Mouse (Mus musculus): ENCODE measurements around the gene Ccdc51.

Gene Ccdc51

DNA sequence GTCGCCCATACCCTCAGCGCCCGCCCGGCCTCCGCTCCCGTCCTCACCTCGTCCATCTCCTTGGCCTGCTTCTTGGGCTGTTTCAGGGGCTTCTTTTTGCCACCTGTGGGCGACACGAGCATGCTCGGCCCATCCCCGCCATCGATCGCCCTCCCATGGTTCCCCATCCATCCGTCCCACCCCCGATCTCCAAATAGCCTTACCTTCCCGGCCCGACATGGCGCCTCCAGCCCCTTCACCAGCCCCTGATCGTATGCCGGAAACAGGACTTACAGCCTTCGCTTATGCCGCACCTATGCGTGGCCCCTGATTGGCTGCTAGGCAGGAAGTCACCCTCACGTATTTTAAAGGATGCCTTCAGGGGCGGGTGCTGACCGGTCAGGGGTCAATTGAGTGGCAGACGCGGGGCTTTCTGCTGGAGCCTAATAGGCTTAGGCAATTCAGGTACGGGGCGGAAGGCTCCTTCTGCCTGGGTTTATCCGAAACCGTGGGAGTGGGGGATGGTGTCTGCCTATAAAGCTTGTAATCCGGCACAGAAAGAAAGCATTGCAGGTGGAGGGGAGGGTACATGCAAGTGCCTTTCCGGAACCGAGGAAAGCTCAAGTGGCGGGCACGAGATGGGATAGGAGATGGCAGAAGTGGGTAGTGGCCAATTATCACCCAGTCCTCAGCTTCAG is at the start of gene Ccdc51, which contains the start of gene Tma7:
Gene Ccdc51 (plus strand): TSS at position 370 of the 677 bp plus-strand sequence.
Gene Tma7 (minus strand): TSS at position 464 of the 677 bp plus-strand sequence.
- DNase-seq (ENCODE audit: low read depth, low spot score), result peak; percentile 85

- peak; percentile 80 for DNase-seq (ENCODE audit: low read depth, low spot score)
Observed at GRCm38 (mm10) chr9:109038086-109038895, 44.0 kb upstream of the Ccdc51 start, which contains the start of gene Shisa5. Gene Shisa5, plus strand, starts transcription at chr9:109038565.

GRCm38 (mm10) chr9:109038901-109039364 is 43.4 kb upstream of the Ccdc51 start:
- DNase-seq (ENCODE audit: low read depth, low spot score), result peak; percentile 79

DNA sequence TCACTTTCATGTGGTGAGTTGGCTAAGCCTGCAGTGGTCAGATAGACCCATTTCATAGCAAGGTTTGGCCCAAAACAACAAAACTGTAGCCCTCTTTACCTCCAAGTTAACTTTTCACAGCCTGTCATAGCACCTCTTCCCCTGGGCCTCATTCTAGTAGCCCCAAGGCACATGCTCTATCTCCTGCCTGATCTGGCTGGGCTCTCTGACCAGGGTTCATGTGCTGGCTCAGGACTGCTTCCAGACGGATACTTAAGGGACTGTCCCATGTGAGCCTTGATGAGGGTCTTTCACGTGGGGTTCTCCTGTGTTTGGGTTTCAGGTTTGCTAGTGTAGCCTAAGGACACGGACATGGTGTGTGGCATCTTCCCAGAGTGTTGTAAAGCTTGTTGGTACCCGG is 42.6 kb upstream of the Ccdc51 start:
- peak; percentile 12 for DNase-seq (ENCODE audit: low read depth, low spot score)

GRCm38 (mm10) chr9:109040216-109040615 is 42.1 kb upstream of the Ccdc51 start:
- DNase-seq (ENCODE audit: low read depth, low spot score), result no peak

DNA sequence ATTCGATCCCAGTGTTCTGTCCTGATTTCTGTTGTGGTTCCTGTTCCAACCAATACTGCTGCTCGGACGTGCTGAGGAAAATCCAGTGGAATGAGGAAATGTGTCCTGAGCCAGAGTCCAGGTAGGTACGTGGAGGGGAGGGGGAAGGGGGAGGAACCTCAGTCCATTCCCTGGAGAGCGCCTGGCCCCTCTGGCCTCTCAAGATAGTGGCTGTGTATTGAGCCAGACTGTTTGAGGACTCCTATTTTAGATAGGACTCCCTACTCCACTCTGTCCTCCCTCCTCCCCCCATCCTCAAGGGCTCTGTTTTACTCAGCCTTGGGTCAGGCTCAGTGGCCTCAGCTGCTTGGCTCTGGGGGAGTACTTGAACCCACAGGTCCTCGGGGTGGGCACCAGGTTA is 41.4 kb upstream of the Ccdc51 start:
- DNase-seq (ENCODE audit: low read depth, low spot score), result no peak

- no peak for DNase-seq (ENCODE audit: low read depth, low spot score)
Observed at GRCm38 (mm10) chr9:109041351-109041750, 40.9 kb upstream of the Ccdc51 start.

DNA sequence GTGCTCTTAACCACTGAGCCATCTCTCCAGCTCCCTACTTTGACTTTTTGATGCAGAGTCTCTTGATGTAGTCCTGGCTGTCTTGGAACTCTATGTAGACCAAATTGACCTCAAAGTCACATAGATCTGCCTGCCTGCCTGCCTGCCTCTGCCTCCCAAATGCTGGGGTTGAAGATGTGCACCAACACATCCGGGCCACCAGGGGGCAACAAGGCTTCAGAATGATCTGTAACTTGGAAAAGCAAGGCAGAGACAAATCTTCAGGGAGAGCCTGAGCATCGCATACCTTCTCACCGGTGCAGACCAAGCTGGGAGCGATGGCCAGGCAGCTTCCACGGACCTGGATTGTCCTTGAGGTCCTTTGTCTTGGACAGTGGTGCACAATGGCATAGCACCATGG is 36.0 kb upstream of the Ccdc51 start:
- peak; percentile 73 for DNase-seq (ENCODE audit: low read depth, low spot score)

DNA sequence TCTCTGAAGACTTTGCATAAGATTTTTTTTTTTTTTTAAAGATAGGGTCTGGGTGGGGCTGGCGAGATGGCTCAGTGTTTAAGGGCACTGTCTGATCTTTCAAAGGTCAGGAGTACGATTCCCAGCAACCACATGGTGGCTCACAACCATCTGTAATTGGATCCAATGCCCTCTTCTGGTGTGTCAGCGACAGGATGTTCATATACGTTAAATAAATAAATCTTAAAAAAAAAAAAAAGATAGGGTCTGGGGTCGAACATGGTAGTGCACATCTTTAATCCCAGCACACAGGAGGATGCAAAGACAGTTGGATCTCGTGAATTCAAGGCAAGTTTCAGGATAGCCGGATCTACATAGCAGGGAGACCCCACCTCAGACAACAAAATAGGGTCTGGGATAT is 33.0 kb upstream of the Ccdc51 start:
- DNase-seq (ENCODE audit: low read depth, low spot score), result no peak

DNA sequence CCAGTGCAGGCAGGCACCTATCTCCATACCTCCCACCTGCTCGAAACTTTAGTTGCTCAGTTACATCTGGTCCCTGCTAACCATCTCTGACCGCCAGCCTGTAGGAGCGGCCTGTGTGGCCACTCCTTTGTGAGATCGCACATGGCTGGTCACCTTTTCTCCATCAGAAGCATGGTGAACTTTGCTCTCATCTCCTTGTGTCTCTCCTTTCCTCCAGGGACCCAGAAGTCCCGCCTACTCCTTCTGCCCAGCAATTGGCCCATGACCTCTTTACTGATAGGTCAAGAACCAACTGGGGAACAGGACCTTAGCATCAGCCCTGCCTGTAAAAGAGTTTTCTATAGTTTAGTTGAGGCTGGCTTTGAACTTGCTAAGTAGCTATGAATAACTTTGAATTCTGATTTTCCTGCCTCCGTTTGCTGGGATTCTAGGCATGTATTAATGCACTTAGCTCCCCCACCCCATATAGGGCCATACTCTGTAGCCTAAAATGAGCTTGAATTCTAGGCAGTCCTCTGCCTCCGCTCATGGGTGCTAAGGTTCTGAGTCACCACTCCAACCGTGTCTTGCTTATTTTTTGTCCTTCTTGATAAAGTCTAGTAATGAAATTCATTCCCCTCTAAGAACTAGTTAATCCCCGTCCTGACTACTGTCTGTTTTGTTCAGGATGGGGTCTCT is 32.2 kb upstream of the Ccdc51 start:
- no peak for DNase-seq (ENCODE audit: low read depth, low spot score)

DNA sequence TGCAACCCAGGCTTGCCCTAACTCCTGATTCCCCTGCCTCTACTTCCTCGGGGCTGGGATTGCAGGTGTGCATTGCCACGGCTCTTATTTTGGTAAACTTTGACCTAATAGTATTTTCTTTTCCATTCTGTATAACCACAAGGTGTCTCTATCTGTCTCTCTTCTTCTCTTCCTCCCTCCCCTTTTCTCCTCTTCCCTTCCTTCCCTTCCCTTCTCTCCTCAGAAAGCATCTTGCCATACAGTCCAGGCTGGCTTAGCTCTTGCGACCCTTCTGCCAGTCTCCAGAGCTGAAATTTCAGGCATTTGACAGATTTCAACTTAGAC is 31.7 kb upstream of the Ccdc51 start:
- no peak for DNase-seq (ENCODE audit: low read depth, low spot score)

- no peak for DNase-seq (ENCODE audit: low read depth, low spot score)
Observed at GRCm38 (mm10) chr9:109051011-109051501, 31.2 kb upstream of the Ccdc51 start.

DNA sequence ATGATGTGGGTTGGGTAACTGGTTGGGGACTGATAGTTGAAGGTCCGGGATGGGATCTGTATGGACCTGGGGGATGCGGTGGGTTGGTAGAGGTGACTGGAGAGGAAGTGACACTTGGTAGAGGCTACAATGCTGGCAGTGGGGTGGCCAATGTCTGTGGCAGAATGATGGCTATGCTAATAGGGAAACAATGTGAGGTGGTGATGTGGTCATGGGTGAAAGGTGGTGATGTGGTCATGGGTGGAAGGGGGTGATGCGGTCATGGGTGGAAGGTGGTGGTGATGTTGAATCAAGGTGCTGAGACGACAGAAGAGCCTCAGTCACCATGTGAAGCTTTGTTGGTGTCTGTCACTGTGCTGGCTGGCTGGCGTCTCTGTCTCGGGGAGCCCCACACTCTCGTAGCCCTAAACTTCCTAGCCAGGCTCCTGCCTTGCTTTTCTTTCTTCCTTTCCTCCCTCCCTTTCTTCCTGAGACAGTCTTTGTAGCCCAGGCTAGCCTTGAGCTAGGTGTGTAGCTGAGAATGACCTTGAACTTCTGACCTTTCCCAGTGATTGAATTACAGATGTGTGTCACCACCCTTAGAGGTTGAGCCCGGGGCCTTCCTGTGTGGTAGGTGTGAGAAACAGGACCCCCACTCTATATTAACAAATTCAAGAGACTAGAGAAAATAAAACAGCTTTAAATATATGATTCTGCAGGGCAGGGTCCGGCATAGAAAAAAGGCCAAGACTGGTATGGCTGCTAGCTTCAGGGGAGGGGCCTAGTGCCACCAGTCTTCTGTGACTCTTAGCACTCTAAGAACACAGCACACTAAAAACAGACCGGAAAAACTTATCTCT is 30.4 kb upstream of the Ccdc51 start:
- DNase-seq (ENCODE audit: low read depth, low spot score), result no peak

- no peak for DNase-seq (ENCODE audit: low read depth, low spot score)
Observed at GRCm38 (mm10) chr9:109052490-109053260, 29.6 kb upstream of the Ccdc51 start.

DNA sequence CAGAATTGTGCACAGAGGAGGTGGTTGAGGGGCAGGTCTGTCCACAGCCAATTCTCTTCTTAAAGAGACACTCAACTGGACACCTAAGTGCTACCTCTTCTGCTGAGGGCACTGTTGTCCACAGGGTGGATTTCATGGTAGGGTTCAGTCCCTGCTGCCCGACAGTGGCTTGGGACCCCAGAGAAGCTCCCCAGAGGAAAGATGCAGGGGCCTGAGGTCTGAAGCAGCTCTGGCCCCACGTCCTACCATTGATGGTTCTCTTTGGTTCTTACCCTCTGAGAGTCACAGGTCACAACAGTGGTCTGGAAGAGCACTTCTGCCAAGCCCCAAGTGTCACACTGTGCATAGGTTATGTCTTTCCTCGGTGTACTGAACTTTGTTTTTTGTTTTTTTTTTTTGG is 28.9 kb upstream of the Ccdc51 start:
- no peak for DNase-seq (ENCODE audit: low read depth, low spot score)

GRCm38 (mm10) chr9:109053851-109054250 is 28.4 kb upstream of the Ccdc51 start:
- DNase-seq (ENCODE audit: low read depth, low spot score), result no peak

DNA sequence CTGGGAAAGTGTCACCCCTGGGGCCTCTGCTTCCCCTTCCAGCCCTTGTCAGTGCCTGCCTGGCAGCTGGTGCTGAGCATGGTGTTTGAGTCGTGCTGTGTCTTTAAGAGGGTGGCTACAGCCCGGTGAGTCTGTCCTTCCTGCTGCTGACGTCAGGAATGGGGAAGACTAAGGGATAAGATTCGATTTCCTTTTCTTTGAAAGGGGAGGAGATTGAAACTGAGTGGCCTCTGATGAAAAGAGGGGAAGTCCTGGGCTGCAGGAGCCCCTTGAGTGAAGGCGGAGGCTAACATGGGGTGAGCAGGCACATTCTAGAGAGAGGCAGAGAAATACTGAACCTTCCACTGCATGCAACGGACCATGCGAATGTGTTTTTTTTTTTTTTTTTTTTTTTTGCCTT is 27.6 kb upstream of the Ccdc51 start:
- peak; percentile 86 for DNase-seq (ENCODE audit: low read depth, low spot score)

GRCm38 (mm10) chr9:109055271-109056030 is 26.8 kb upstream of the Ccdc51 start:
- no peak for DNase-seq (ENCODE audit: low read depth, low spot score)

DNA sequence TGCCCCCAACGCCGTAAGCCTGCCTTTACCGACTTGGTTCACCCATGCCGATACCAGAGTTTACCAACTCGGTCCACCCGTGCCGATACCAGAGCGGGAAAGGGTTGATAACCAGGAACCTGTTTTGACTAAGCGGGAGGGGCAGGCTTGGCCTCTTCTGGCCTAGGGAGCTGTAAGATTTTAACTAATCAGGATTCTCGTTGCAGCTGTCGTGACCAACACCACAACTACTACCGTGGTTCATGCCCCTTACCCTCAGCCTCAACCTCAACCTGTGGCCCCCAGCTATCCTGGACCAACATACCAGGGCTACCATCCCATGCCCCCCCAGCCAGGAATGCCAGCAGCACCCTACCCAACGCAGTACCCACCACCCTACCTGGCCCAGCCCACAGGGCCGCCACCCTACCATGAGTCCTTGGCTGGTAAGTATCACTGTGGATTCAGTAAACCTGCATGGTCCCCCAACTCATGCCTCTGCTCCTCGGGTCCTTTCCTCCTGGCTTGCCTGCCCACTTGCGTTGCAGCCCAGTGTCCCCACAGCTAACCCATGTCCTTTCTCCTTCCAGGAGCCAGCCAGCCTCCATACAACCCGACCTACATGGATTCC is 26.1 kb upstream of the Ccdc51 start:
- no peak for DNase-seq (ENCODE audit: low read depth, low spot score)

Measured in 3T3-L1 (cell line).